Mouse (Mus musculus) central nervous system, embryonic 11.5 days (tissue): Measurements from ENCODE around the gene Ndufb7. TPM values are rescaled to one million over a fixed set of nuclear protein-coding genes. Genes with fewer than 3 reads are reported as not detected.

ENCODE experiments used
- polyA plus RNA-seq: library from polyadenylated mRNA; depleted of rRNA; stranded (reverse); fragments of >200 nt; gene quantifications from 2 replicates; pipeline ENCODE4 v1.2.3, GENCODE M21; 2012; rRNA removed

The Ndufb7 gene
- 266 and 476 TPM in 2 replicates for polyA plus RNA-seq

DNA sequence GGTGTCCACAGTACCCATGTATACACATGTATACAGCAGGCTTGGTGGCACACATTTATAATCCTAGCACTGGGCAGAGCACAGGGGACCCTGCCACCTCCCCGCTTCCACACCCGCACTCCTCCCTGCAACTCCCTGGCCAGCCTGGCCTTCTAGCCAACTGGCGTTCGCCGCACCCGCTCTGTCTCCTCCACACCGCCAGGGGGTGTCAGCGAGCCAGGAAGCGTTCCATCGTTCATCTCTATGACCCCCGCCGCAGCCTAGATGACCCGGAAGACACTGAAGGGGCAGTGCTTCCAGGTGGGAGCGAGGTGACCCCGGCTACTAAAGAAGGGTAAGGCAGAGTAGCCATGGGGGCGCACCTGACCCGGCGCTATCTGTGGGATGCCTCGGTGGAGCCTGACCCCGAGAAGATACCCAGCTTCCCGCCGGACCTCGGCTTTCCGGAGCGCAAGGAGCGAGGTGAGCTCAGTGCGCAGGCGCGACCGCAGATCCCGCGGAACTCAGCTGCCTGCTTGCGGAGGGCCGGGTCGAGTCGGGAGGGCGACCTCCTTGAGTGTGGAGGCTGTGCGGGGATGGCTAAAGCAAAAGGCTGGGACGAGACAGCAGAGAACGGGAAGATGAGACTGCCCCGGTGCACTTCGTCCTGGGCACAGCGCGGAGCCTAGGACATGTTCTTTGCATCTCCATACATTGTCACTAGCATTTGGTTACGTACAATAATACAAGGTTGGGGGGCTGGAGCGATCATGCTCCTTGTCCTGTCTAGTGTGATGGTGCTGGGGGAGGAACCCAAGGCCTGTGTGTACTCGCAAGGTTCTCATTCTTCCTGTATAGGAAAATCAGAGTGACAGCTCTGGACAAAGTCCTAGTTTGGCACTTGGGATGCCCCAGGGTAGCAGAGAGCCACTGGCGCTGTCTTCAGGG is at the start of gene Ndufb7:
TSS of gene Ndufb7 (plus strand) at position 203 of the 927 bp plus-strand sequence.

DNA sequence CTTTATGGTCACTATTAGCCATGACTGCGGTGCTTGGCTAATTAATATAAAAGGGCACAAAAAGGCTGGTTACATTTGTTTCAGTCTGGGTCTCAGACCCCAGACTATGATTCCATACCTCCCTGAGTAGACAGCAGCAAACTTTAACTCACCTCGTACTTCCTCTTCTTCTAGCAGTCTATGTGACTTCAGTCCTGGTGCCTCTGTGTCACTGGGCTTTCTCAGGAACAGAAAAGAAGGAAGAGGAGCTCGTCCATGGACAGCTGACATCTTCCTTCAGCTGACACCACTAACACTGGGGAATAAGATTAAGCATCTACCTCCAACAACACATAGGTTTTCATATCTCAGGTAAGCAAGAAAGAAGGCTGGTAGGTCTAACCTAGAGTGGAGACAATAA is 30.7 kb upstream of the Ndufb7 start, which contains the start of gene Olfr370:
TSS of gene Olfr370 (plus strand) at position 45 of the 400 bp plus-strand sequence.

DNA sequence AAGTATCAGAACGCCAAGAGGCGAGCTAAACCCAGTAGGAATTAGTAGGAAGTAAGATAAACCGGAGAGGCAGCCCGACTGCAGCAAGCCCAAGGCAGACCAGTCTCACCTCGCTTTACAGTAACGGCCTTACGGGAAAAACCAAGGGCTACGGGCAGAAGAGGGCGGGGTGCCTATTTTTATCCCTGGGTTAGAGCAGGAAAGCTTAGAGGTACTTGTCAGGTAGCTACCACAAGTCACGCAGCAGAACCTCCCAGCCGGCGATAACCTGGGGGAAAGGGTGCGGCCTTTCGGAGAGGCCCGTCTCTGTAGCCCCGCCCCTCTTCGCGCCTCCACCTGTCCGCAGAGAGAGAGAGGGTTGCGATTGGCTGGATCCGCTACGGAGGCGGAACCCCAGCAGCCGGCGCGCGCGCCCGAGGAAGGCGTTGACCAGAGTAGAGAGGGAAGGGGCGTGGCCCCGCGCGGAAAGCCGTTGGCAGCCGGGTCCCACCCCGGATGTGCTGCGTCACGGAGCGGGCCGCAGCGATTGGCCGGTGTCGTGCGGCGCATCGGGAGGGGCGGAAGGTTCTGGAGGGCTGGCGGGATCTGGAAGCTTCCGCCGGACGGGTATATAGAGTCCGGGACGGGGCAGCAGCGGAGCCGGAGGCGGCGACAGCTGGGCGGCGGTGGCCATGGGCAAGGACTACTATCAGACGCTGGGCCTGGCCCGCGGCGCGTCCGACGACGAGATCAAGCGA is 41.4 kb downstream of the Ndufb7 start, which contains the start of the genes Tecr and Dnajb1:
TSS of gene Tecr (minus strand) at position 311 of the 737 bp plus-strand sequence.
TSS of gene Dnajb1 (plus strand) at position 533 of the 737 bp plus-strand sequence.

Other genes starting within 250 kb of the Ndufb7 start
- gene Elmod2, start 234.2 kb upstream of the Ndufb7 start, polyA plus RNA-seq, result 18.1 and 20.4 TPM in 2 replicates
- not detected in 2 replicates for gene Mgat4d, start 218.2 kb upstream of the Ndufb7 start, polyA plus RNA-seq
- 3.0 and 4.8 TPM in 2 replicates for gene Clgn, start 176.8 kb upstream of the Ndufb7 start, polyA plus RNA-seq
- gene Scoc, start 108.3 kb upstream of the Ndufb7 start, polyA plus RNA-seq, result 102 and 133 TPM in 2 replicates
- not detected in 2 replicates for gene Olfr370, start 30.9 kb upstream of the Ndufb7 start, polyA plus RNA-seq
- gene Tecr, start 41.3 kb downstream of the Ndufb7 start, polyA plus RNA-seq, result 381 and 553 TPM in 2 replicates
- gene Dnajb1, start 41.5 kb downstream of the Ndufb7 start, polyA plus RNA-seq, result 34.4 and 39.8 TPM in 2 replicates
- 100 and 131 TPM in 2 replicates for gene Gipc1, start 86.0 kb downstream of the Ndufb7 start, polyA plus RNA-seq
- 0.71 and 0.99 TPM in 2 replicates for gene Ptger1, start 100.0 kb downstream of the Ndufb7 start, polyA plus RNA-seq
- gene Pkn1, start 132.5 kb downstream of the Ndufb7 start, polyA plus RNA-seq, result 41.9 and 54.5 TPM in 2 replicates
- gene Ddx39, start 148.5 kb downstream of the Ndufb7 start, polyA plus RNA-seq, result 134 and 140 TPM in 2 replicates
- gene Adgre5, start 174.7 kb downstream of the Ndufb7 start, polyA plus RNA-seq, result 15.5 and 29.8 TPM in 2 replicates